Mouse (Mus musculus) adrenal gland, postnatal 14 days (tissue): ENCODE measurements at regions not wholly inside any gene's neighbourhood (a gene's known extent, or its start where the extent isn't known, plus 50 kb on each side); places are given as distances from the start of the nearest gene placed in this dataset.
A peak's percentile ranks its signal among the peaks of the same experiment; 100 is the strongest.

ENCODE experiments used
- DNase-seq: peaks from one replicate; pipeline ENCODE4 v3.0.0; 2021; ENCODE audit warnings: mixed read lengths

GRCm38 (mm10) chr13:44558491-44559177, 170.6 kb upstream of the Jarid2 start:
- DNase-seq = no peak

- DNase-seq = no peak
These were observed 170.1 kb upstream of the Jarid2 start for GRCm38 (mm10) chr13:44559178-44559565.

GRCm38 (mm10) chr13:44559706-44560105, 169.6 kb upstream of the Jarid2 start:
- no peak for DNase-seq

- no peak for DNase-seq
These were observed 164.6 kb upstream of the Jarid2 start for GRCm38 (mm10) chr13:44564705-44565104.

GRCm38 (mm10) chr13:44567696-44568095, 161.6 kb upstream of the Jarid2 start:
- DNase-seq = no peak

- no peak for DNase-seq
These were observed 160.0 kb upstream of the Jarid2 start for GRCm38 (mm10) chr13:44569241-44569778.

GRCm38 (mm10) chr13:44573463-44573862, 155.8 kb upstream of the Jarid2 start:
- DNase-seq = no peak

- no peak for DNase-seq
These were observed 150.1 kb upstream of the Jarid2 start for GRCm38 (mm10) chr13:44579215-44579614.

GRCm38 (mm10) chr13:44580156-44580736, 149.0 kb upstream of the Jarid2 start:
- no peak for DNase-seq

GRCm38 (mm10) chr13:44580767-44581166, 148.5 kb upstream of the Jarid2 start:
- DNase-seq = no peak

GRCm38 (mm10) chr13:44581947-44582766, 147.1 kb upstream of the Jarid2 start:
- no peak for DNase-seq

- DNase-seq = no peak
These were observed 146.5 kb upstream of the Jarid2 start for GRCm38 (mm10) chr13:44582767-44583085.

GRCm38 (mm10) chr13:44583614-44584013, 145.7 kb upstream of the Jarid2 start:
- no peak for DNase-seq

GRCm38 (mm10) chr13:44584151-44584550, 145.1 kb upstream of the Jarid2 start:
- no peak for DNase-seq

GRCm38 (mm10) chr13:44584551-44584950, 144.7 kb upstream of the Jarid2 start:
- no peak for DNase-seq

GRCm38 (mm10) chr13:44587846-44588245, 141.4 kb upstream of the Jarid2 start:
- no peak for DNase-seq

- DNase-seq = no peak
These were observed 134.6 kb upstream of the Jarid2 start for GRCm38 (mm10) chr13:44594645-44595044.

GRCm38 (mm10) chr13:44597666-44598065, 131.6 kb upstream of the Jarid2 start:
- no peak for DNase-seq

GRCm38 (mm10) chr13:44601024-44601423, 128.2 kb upstream of the Jarid2 start:
- DNase-seq = no peak

GRCm38 (mm10) chr13:44602658-44603057, 126.6 kb upstream of the Jarid2 start:
- DNase-seq = peak; percentile 59

GRCm38 (mm10) chr13:44607316-44608285, 121.7 kb upstream of the Jarid2 start:
- DNase-seq = peak; percentile 70

- DNase-seq = no peak
These were observed 121.0 kb upstream of the Jarid2 start for GRCm38 (mm10) chr13:44608286-44608675.
